Mouse (Mus musculus) forebrain, postnatal 0 days (tissue): ENCODE results near the gene Slc6a21. TPM values are rescaled to one million over a fixed set of nuclear protein-coding genes. Genes with fewer than 3 reads are reported as not detected.

ENCODE experiments used
- ATAC-seq: fragments of 200-750 bp; cut with Nextera tagmentation; 2 replicates; pipeline ENCODE4 v1.8.0; 2017; ENCODE audit warnings: mild to moderate bottlenecking, moderate library complexity
- DNase-seq: peaks from one replicate; pipeline ENCODE4 v3.0.0-alpha.2; 2015
- H3K27ac ChIP-seq: fragments of 300-500 bp; sonication (generic); 2 replicates; pipeline ENCODE4 v1.5.1; 2014; ENCODE audit warnings: low read depth, mild to moderate bottlenecking, antibody characterized with exemption, low read length, moderate library complexity, mixed read lengths
- H3K27me3 ChIP-seq: fragments of 300-500 bp; sonication (generic); 2 replicates; pipeline ENCODE4 v1.6.1; 2014; ENCODE audit warnings: mild to moderate bottlenecking, low read length, mixed read lengths; ENCODE audit not compliant: insufficient read depth
- H3K36me3 ChIP-seq: fragments of 300-500 bp; sonication (generic); 2 replicates; pipeline ENCODE4 v1.6.1; 2014; ENCODE audit warnings: mild to moderate bottlenecking, moderate library complexity; ENCODE audit not compliant: insufficient read depth
- H3K4me1 ChIP-seq: fragments of 300-500 bp; sonication (generic); 2 replicates; pipeline ENCODE4 v1.6.1; 2014; ENCODE audit warnings: antibody characterized with exemption; ENCODE audit not compliant: insufficient read depth
- H3K4me2 ChIP-seq: fragments of 300-500 bp; sonication (generic); 2 replicates; pipeline ENCODE4 v1.6.1; 2014; ENCODE audit warnings: low read depth, mild to moderate bottlenecking, moderate library complexity
- H3K4me3 ChIP-seq: fragments of 300-500 bp; sonication (generic); 2 replicates; pipeline ENCODE4 v1.5.1; 2014; ENCODE audit warnings: low read depth, low read length, mixed read lengths
- H3K9ac ChIP-seq: fragments of 300-500 bp; sonication (generic); 2 replicates; pipeline ENCODE4 v1.6.1; 2014; ENCODE audit warnings: mild to moderate bottlenecking
- H3K9me3 ChIP-seq: fragments of 300-500 bp; sonication (generic); 2 replicates; pipeline ENCODE4 v1.6.1; 2016; ENCODE audit warnings: low read length
- CTCF ChIP-seq: sonication (generic); IDR thresholded peaks from 2 replicates; pipeline ENCODE4 v1.5.1; 2016; ENCODE audit warnings: antibody characterized with exemption, control low read depth, low read depth
- WGBS: fragments of 180-500 bp; shearing (Covaris S2); extraction: QIAGEN DNeasy Blood & Tissue Kit; methylation state at CpG from one replicate; pipeline ENCODE4 v1.1.7; 2014; 5-methylcytosine and 5-hydroxymethylcytosine counted together
- polyA plus RNA-seq: library from polyadenylated mRNA; unstranded; fragments of >200 nt; fragmentation: Nextera tagmentation; extraction: Ambion mirVana; gene quantifications from 2 replicates; pipeline ENCODE4 v1.2.1, GENCODE M21; 2015
- total RNA-seq: library from RNA; depleted of rRNA; stranded (reverse); fragments of >200 nt; gene quantifications from 2 replicates; pipeline ENCODE4 v1.2.3, GENCODE M21; 2014

The Slc6a21 gene
- total and polyA plus RNA-seq, 2 experiments from 2014 or later, result not detected

- no peak overlapping the region for H3K4me3 ChIP-seq
- H3K9me3 ChIP-seq, result no peaks in the 10 kb centered on the region
- H3K4me1 ChIP-seq, result no peaks in the 10 kb centered on the region
- no peak for TF ChIP-seq CTCF
- WGBS, result 77% methylated on average over 13 of the region's 13 CpGs
- no peaks in the 10 kb centered on the region; the same call in 1 of the 2 replicates for H3K36me3 ChIP-seq
- DNase-seq (no peak), ATAC-seq (no peak)
- H3K4me2 ChIP-seq, result no peak overlapping the region
- H3K27me3 ChIP-seq, result no peaks in the 10 kb centered on the region
- no peak overlapping the region for H3K27ac ChIP-seq
- H3K9ac ChIP-seq, result 0 out of 2 replicates have a peak overlapping the region, but pooled peaks have one; percentile 3
Observed at GRCm38 (mm10) chr7:45328841-45329475, 51.6 kb downstream of the Slc6a21 start.

GRCm38 (mm10) chr7:45331502-45331901 is 54.2 kb downstream of the Slc6a21 start:
- H3K4me2 ChIP-seq, result no peak overlapping the region
- no peaks in the 10 kb centered on the region for H3K4me1 ChIP-seq
- no peaks in the 10 kb centered on the region for H3K9me3 ChIP-seq
- TF ChIP-seq CTCF, result peak; percentile 21; the same call in 1 of the 2 replicates
- no peak overlapping the region for H3K27ac ChIP-seq
- no peak overlapping the region for H3K9ac ChIP-seq
- WGBS, result 85% methylated on average over 6 of the region's 6 CpGs
- ATAC-seq (no peak), DNase-seq (no peak)
- H3K27me3 ChIP-seq, result no peaks in the 10 kb centered on the region
- no peaks in the 10 kb centered on the region for H3K36me3 ChIP-seq
- no peak overlapping the region for H3K4me3 ChIP-seq

- ATAC-seq, result peak; percentile 58
- TF ChIP-seq CTCF, result 0 out of 2 replicates have a peak, but pooled peaks have one; percentile 2
- H3K9ac ChIP-seq, result peak overlapping the region; percentile 66
Observed at GRCm38 (mm10) chr7:45332685-45333425, 55.5 kb downstream of the Slc6a21 start.

GRCm38 (mm10) chr7:45333431-45333982 is 56.2 kb downstream of the Slc6a21 start, which contains the start of gene Trpm4:
Gene Trpm4, minus strand, starts transcription at chr7:45333780.
- TF ChIP-seq CTCF, result no peak
- Histone ChIP-seq H3K36me3 (no peaks in the 10 kb centered on the region), H3K27me3 (no peaks in the 10 kb centered on the region), H3K4me2 (peak within 1 kb of the TSS; percentile 96), H3K4me3 (peak within 1 kb of the TSS; percentile 64), H3K27ac (peak within 1 kb of the TSS; percentile 54; the same call in 1 of the 2 replicates), H3K9me3 (no peaks in the 10 kb centered on the region), H3K4me1 (no peaks in the 10 kb centered on the region), H3K9ac (peak within 1 kb of the TSS; percentile 66)
- peak; percentile 79 for ATAC-seq
- WGBS, result under 1% methylated on average over 38 of the region's 38 CpGs
- DNase-seq, result peak; percentile 82

More at GRCm38 (mm10) chr7:45332685-45333425, 55.5 kb downstream of the Slc6a21 start:
- Histone ChIP-seq H3K27ac (peak overlapping the region; percentile 54; the same call in 1 of the 2 replicates), H3K4me1 (no peaks in the 10 kb centered on the region), H3K4me3 (peak overlapping the region; percentile 64), H3K9me3 (no peaks in the 10 kb centered on the region), H3K27me3 (no peaks in the 10 kb centered on the region), H3K4me2 (peak overlapping the region; percentile 96), H3K36me3 (no peaks in the 10 kb centered on the region)
- peak; percentile 45 for DNase-seq
- 2% methylated on average over 21 of the region's 22 CpGs for WGBS

- no peaks in the 10 kb centered on the region; the same call in 1 of the 2 replicates for H3K36me3 ChIP-seq
- DNase-seq, result no peak
- 52% methylated on average over 3 of the region's 3 CpGs for WGBS
Observed at GRCm38 (mm10) chr7:45334605-45335004, 57.3 kb downstream of the Slc6a21 start.

GRCm38 (mm10) chr7:45335056-45335455 is 57.7 kb downstream of the Slc6a21 start, which contains the start of gene Hrc:
Gene Hrc, plus strand, starts transcription at chr7:45335290.
- Histone ChIP-seq H3K9ac (no peak within 1 kb of the TSS), H3K36me3 (peaks cover under 1% of the 10 kb centered on the region; the same call in 1 of the 2 replicates), H3K4me3 (no peak within 1 kb of the TSS), H3K4me1 (no peaks in the 10 kb centered on the region), H3K9me3 (no peaks in the 10 kb centered on the region), H3K27me3 (no peaks in the 10 kb centered on the region), H3K27ac (no peak within 1 kb of the TSS), H3K4me2 (peak within 1 kb of the TSS; percentile 96; the same call in 1 of the 2 replicates)
- WGBS, result 41% methylated on average over 5 of the region's 5 CpGs
- ATAC-seq, result no peak
- no peak for TF ChIP-seq CTCF
- no peak for DNase-seq

More at GRCm38 (mm10) chr7:45334605-45335004, 57.3 kb downstream of the Slc6a21 start:
- H3K27me3 ChIP-seq, result no peaks in the 10 kb centered on the region
- H3K9ac ChIP-seq, result no peak overlapping the region
- no peak overlapping the region for H3K4me3 ChIP-seq
- no peaks in the 10 kb centered on the region for H3K9me3 ChIP-seq
- no peak for TF ChIP-seq CTCF
- no peaks in the 10 kb centered on the region for H3K4me1 ChIP-seq
- no peak overlapping the region for H3K27ac ChIP-seq
- no peak overlapping the region for H3K4me2 ChIP-seq
- ATAC-seq, result no peak

GRCm38 (mm10) chr7:45336319-45336718 is 59.0 kb downstream of the Slc6a21 start:
- Histone ChIP-seq H3K27me3 (peaks cover 5% of the 10 kb centered on the region; the same call in 1 of the 2 replicates), H3K36me3 (peaks cover 8% of the 10 kb centered on the region), H3K4me3 (no peak overlapping the region), H3K9ac (no peak overlapping the region), H3K9me3 (no peaks in the 10 kb centered on the region), H3K4me1 (no peaks in the 10 kb centered on the region), H3K27ac (no peak overlapping the region), H3K4me2 (no peak overlapping the region)
- no peak for TF ChIP-seq CTCF
- ATAC-seq, result no peak
- WGBS, result 95% methylated on average over 4 of the region's 4 CpGs
- DNase-seq, result no peak
